11 mouse cellular contexts compared by ENCODE assay signal in the genomic region with DNA sequence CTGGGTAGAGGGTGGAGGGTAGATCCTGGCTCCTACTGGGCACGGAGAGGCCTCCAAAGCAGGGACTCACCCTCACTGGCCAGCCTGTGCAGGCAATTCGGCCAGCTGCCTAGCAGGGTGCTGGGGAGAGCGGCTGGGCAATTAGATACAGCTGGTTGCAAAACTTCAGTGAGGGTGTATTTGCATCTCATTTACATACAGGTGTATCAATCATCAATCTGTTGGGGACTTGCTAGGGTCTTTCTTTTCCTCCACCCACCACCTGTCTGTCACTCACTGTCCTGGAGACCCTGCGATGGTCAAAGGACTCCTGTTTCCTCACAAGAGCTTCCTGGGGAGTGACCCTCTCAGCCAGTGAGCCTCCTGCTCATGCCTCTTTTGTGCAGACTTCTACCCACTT.
DNase-seq lines count a peak whose midpoint lies in the region; ATAC-seq and TF ChIP-seq lines count a peak whose summit lies in the region.
"Had no signal": no experiment of that assay in that cellular context is flagged by ENCODE, and none has a peak within 500 bp of the region (broad histone marks: within the 10 kb centered on the region; RNA-seq: fewer than 3 reads in every experiment).

No protein-coding gene starts in this region.

- no peak overlapping the region for H3K9ac ChIP-seq in midbrain, postnatal 0 days (replicated peaks; ENCODE audit: low read length, poor library complexity, severe bottlenecking)
- no peak overlapping the region for H3K9ac ChIP-seq in forebrain, embryonic 15.5 days (replicated peaks)
- peak overlapping the region; percentile 11; the same call in 1 of the 2 replicates for H3K9ac ChIP-seq in liver, postnatal 0 days (replicated peaks)

- TF ChIP-seq EP300 in liver, postnatal 0 days (IDR thresholded peaks at IDR 0.05; ENCODE audit: low read depth) = no peak

- no peak for DNase-seq in heart, embryonic 10.5 days (ENCODE audit: low spot score)
- DNase-seq in heart, postnatal 4 days = no peak
- no peak for DNase-seq in midbrain, embryonic 10.5 days (ENCODE audit: low spot score)
- no peak for DNase-seq in midbrain, postnatal 0 days (ENCODE audit: low spot score)
- no peak for DNase-seq in liver, postnatal 0 days
- no peak for DNase-seq in adrenal gland, postnatal 25 days
- no peak for DNase-seq in ovary, postnatal 10 days (ENCODE audit: low spot score)
- DNase-seq: cerebellum, postnatal 14 days; right cerebral cortex, adult 18-20 months had no signal

- 66% methylated on average over 4 of the region's 4 CpGs for WGBS in heart, embryonic 10.5 days
- WGBS in midbrain, embryonic 10.5 days = 59% methylated on average over 4 of the region's 4 CpGs
- 47% methylated on average over 4 of the region's 4 CpGs for WGBS in midbrain, postnatal 0 days
- WGBS in forebrain, embryonic 15.5 days = 35% methylated on average over 4 of the region's 4 CpGs
- WGBS in liver, postnatal 0 days (ENCODE audit: insufficient replicate concordance) = 75% methylated on average over 4 of the region's 4 CpGs

- H3K9me3 ChIP-seq in heart, embryonic 10.5 days = no peaks in the 10 kb centered on the region
- no peaks in the 10 kb centered on the region for H3K9me3 ChIP-seq in midbrain, embryonic 10.5 days (replicated peaks)
- no peaks in the 10 kb centered on the region for H3K9me3 ChIP-seq in midbrain, postnatal 0 days (ENCODE audit: low read length)
- H3K9me3 ChIP-seq in forebrain, embryonic 15.5 days = no peaks in the 10 kb centered on the region
- H3K9me3 ChIP-seq in liver, postnatal 0 days (ENCODE audit: low read length) = no peaks in the 10 kb centered on the region

- no peaks in the 10 kb centered on the region for H3K36me3 ChIP-seq in heart, embryonic 10.5 days
- H3K36me3 ChIP-seq in midbrain, embryonic 10.5 days = no peaks in the 10 kb centered on the region
- H3K36me3 ChIP-seq in midbrain, postnatal 0 days (ENCODE audit: insufficient read depth, low read length) = no peaks in the 10 kb centered on the region
- no peaks in the 10 kb centered on the region for H3K36me3 ChIP-seq in forebrain, embryonic 15.5 days
- H3K36me3 ChIP-seq in liver, postnatal 0 days (replicated peaks; ENCODE audit: insufficient read depth, low read length) = no peaks in the 10 kb centered on the region

- H3K27ac ChIP-seq in heart, embryonic 10.5 days = peak overlapping the region; percentile 79; the same call in 1 of the 2 replicates
- H3K27ac ChIP-seq in midbrain, embryonic 10.5 days (replicated peaks) = peak overlapping the region; percentile 81
- no peak overlapping the region for H3K27ac ChIP-seq in midbrain, postnatal 0 days (ENCODE audit: low read depth, low read length)
- peak overlapping the region; percentile 41 for H3K27ac ChIP-seq in forebrain, embryonic 15.5 days (replicated peaks)
- H3K27ac ChIP-seq in liver, postnatal 0 days (ENCODE audit: low read depth) = 0 out of 2 replicates have a peak overlapping the region, but pooled peaks have one; percentile 88

- peaks cover 97% of the 10 kb centered on the region for H3K4me1 ChIP-seq in heart, embryonic 10.5 days
- peaks cover 99% of the 10 kb centered on the region for H3K4me1 ChIP-seq in midbrain, embryonic 10.5 days
- H3K4me1 ChIP-seq in midbrain, postnatal 0 days (ENCODE audit: insufficient read depth, low read length) = peaks cover 4% of the 10 kb centered on the region; the same call in 1 of the 2 replicates
- peaks cover 66% of the 10 kb centered on the region for H3K4me1 ChIP-seq in forebrain, embryonic 15.5 days
- H3K4me1 ChIP-seq in liver, postnatal 0 days (ENCODE audit: insufficient read depth) = peaks cover 67% of the 10 kb centered on the region

- H3K4me3 ChIP-seq in heart, embryonic 10.5 days = no peak overlapping the region
- no peak overlapping the region for H3K4me3 ChIP-seq in midbrain, embryonic 10.5 days
- no peak overlapping the region for H3K4me3 ChIP-seq in midbrain, postnatal 0 days (ENCODE audit: low read depth, low read length)
- no peak overlapping the region for H3K4me3 ChIP-seq in forebrain, embryonic 15.5 days
- no peak overlapping the region for H3K4me3 ChIP-seq in liver, postnatal 0 days (ENCODE audit: low read depth, low read length)
- H3K4me3 ChIP-seq: erythroblast, embryonic 14.5 days had no signal

- no peak for TF ChIP-seq CTCF in midbrain, postnatal 0 days (IDR thresholded peaks at IDR 0.05)
- TF ChIP-seq CTCF in liver, postnatal 0 days (IDR thresholded peaks at IDR 0.05; ENCODE audit: low read depth) = no peak

- no peak overlapping the region for H3K4me2 ChIP-seq in midbrain, postnatal 0 days (ENCODE audit: low read depth, low read length, poor library complexity, severe bottlenecking)
- no peak overlapping the region for H3K4me2 ChIP-seq in forebrain, embryonic 15.5 days (replicated peaks)
- no peak overlapping the region for H3K4me2 ChIP-seq in liver, postnatal 0 days (ENCODE audit: low read depth, low read length)

- peaks cover 11% of the 10 kb centered on the region; the same call in 1 of the 2 replicates for H3K27me3 ChIP-seq in heart, embryonic 10.5 days (ENCODE audit: insufficient read depth, poor library complexity, severe bottlenecking)
- peaks cover 64% of the 10 kb centered on the region for H3K27me3 ChIP-seq in midbrain, embryonic 10.5 days (ENCODE audit: low read depth, poor library complexity, severe bottlenecking)
- H3K27me3 ChIP-seq in midbrain, postnatal 0 days (ENCODE audit: insufficient read depth, low read length) = no peaks in the 10 kb centered on the region
- no peaks in the 10 kb centered on the region for H3K27me3 ChIP-seq in forebrain, embryonic 15.5 days
- no peaks in the 10 kb centered on the region for H3K27me3 ChIP-seq in liver, postnatal 0 days (ENCODE audit: insufficient read depth, low read length)

- no peak for ATAC-seq in midbrain, postnatal 0 days (ENCODE audit: low FRiP score)
- no peak for ATAC-seq in forebrain, embryonic 15.5 days (replicated peaks)
- no peak for ATAC-seq in liver, postnatal 0 days
